Mouse (Mus musculus) heart, adult 18-20 months (tissue): ENCODE data around the gene Zscan2. TPM values are rescaled to one million over a fixed set of nuclear protein-coding genes. Genes with fewer than 3 reads are reported as not detected.

Experiments used
- DNase-seq, 2 experiments: peaks; one replicate each; pipeline ENCODE4 v3.0.0; 2021 to 2022; ENCODE audit warnings: mixed read lengths in 1 of 2
- total RNA-seq, 2 experiments: library from RNA; stranded (reverse); gene quantifications; 2 replicates each; pipeline ENCODE4 v1.2.3; 2021

Zscan2 gene
- total RNA-seq, 2 experiments from 2014 or later = 3.7 to 6.4 TPM

GRCm38 (mm10) chr7:80843910-80844640, 16.6 kb upstream of the Zscan2 start:
- no peak for DNase-seq

- no peak for DNase-seq
These were observed 16.0 kb upstream of the Zscan2 start for GRCm38 (mm10) chr7:80844691-80845090.

- peak; percentile 48 to 74 for DNase-seq
These were observed 15.0 kb upstream of the Zscan2 start for GRCm38 (mm10) chr7:80845621-80846279.

GRCm38 (mm10) chr7:80846280-80846678, 14.4 kb upstream of the Zscan2 start:
- no peak for DNase-seq

- DNase-seq = no peak
These were observed 14.0 kb upstream of the Zscan2 start for GRCm38 (mm10) chr7:80846709-80847108.

- peak in 1 of 2 experiments; percentile 48 for DNase-seq
These were observed 11.5 kb upstream of the Zscan2 start for GRCm38 (mm10) chr7:80849267-80849666.

- peak; percentile 69 to 75 for DNase-seq
These were observed 11.0 kb upstream of the Zscan2 start for GRCm38 (mm10) chr7:80849710-80850109.

GRCm38 (mm10) chr7:80850520-80850919, 10.2 kb upstream of the Zscan2 start:
- DNase-seq = no peak

- no peak for DNase-seq
These were observed 7.5 kb upstream of the Zscan2 start for GRCm38 (mm10) chr7:80853218-80853617.

GRCm38 (mm10) chr7:80855316-80855715, 5.4 kb upstream of the Zscan2 start:
- no peak for DNase-seq

GRCm38 (mm10) chr7:80857181-80857580, 3.5 kb upstream of the Zscan2 start:
- peak; percentile 79 to 90 for DNase-seq

- DNase-seq = peak; percentile 72 to 76
These were observed 493 bp upstream of the Zscan2 start for GRCm38 (mm10) chr7:80860227-80860626.

GRCm38 (mm10) chr7:80862475-80862874, 1.8 kb downstream of the Zscan2 start:
- DNase-seq = no peak

- no peak for DNase-seq
These were observed 2.8 kb downstream of the Zscan2 start for GRCm38 (mm10) chr7:80863520-80863919.

- DNase-seq = no peak
These were observed 3.4 kb downstream of the Zscan2 start for GRCm38 (mm10) chr7:80864151-80864550.

- DNase-seq = peak in 1 of 2 experiments; percentile 35
These were observed 4.1 kb downstream of the Zscan2 start for GRCm38 (mm10) chr7:80864831-80865230.

GRCm38 (mm10) chr7:80865521-80865920, 4.8 kb downstream of the Zscan2 start:
- no peak for DNase-seq

GRCm38 (mm10) chr7:80866514-80867147, 5.9 kb downstream of the Zscan2 start:
- no peak for DNase-seq

GRCm38 (mm10) chr7:80868686-80869085, 8.0 kb downstream of the Zscan2 start:
- no peak for DNase-seq

GRCm38 (mm10) chr7:80873038-80873437, 12.3 kb downstream of the Zscan2 start:
- no peak for DNase-seq

- DNase-seq = no peak
These were observed 12.9 kb downstream of the Zscan2 start for GRCm38 (mm10) chr7:80873631-80874030.

- DNase-seq = no peak
These were observed 15.0 kb downstream of the Zscan2 start for GRCm38 (mm10) chr7:80875727-80876126.

- peak; percentile 50 to 55 for DNase-seq
These were observed 22.2 kb downstream of the Zscan2 start for GRCm38 (mm10) chr7:80882830-80883505.
